Mouse (Mus musculus) intestine, embryonic 14.5 days (tissue): ENCODE measurements around the gene Gm45337. TPM values are rescaled to one million over a fixed set of nuclear protein-coding genes. Genes with fewer than 3 reads are reported as not detected.
A peak's percentile ranks its signal among the peaks of the same experiment; 100 is the strongest.
"Not testable (repeated sequence)": the region's sequence is repeated elsewhere in the genome, so short reads cannot be mapped to it uniquely, and the experiment has no call there.

Experiments used
- ATAC-seq: fragments of 200-750 bp; cut with Nextera tagmentation; replicated peaks from 2 replicates; pipeline ENCODE4 v1.8.0; 2017; ENCODE audit warnings: low read depth, moderate number of reproducible peaks, moderate TSS enrichment, moderate library complexity; ENCODE audit not compliant: low FRiP score, low TSS enrichment
- DNase-seq: peaks from one replicate; pipeline ENCODE4 v3.0.0-alpha.2; 2018; ENCODE audit warnings: low spot score
- H3K27ac ChIP-seq: fragments of 300-500 bp; sonication (generic); 2 replicates; pipeline ENCODE4 v1.5.1; 2014; ENCODE audit warnings: low read depth, mild to moderate bottlenecking, control low read depth
- H3K27me3 ChIP-seq: fragments of 300-500 bp; sonication (generic); replicated peaks from 2 replicates; pipeline ENCODE4 v1.6.1; 2014; ENCODE audit warnings: low read length, control low read depth; ENCODE audit not compliant: control insufficient read depth, insufficient read depth
- H3K36me3 ChIP-seq: fragments of 300-500 bp; sonication (generic); 2 replicates; pipeline ENCODE4 v1.6.1; 2014; ENCODE audit warnings: low read length, control low read depth; ENCODE audit not compliant: control insufficient read depth, insufficient read depth
- H3K4me1 ChIP-seq: fragments of 300-500 bp; sonication (generic); replicated peaks from 2 replicates; pipeline ENCODE4 v1.6.1; 2014; ENCODE audit warnings: low read length, control low read depth, mixed read lengths; ENCODE audit not compliant: control insufficient read depth, insufficient read depth
- H3K4me2 ChIP-seq: fragments of 300-500 bp; sonication (generic); 2 replicates; pipeline ENCODE4 v1.6.1; 2014; ENCODE audit warnings: low read length
- H3K4me3 ChIP-seq: fragments of 300-500 bp; sonication (generic); 2 replicates; pipeline ENCODE4 v1.5.1; 2014; ENCODE audit warnings: low read depth, low read length, control low read depth, mixed read lengths
- H3K9ac ChIP-seq: fragments of 300-500 bp; sonication (generic); 2 replicates; pipeline ENCODE4 v1.6.1; 2014; ENCODE audit warnings: mild to moderate bottlenecking, low read length
- H3K9me3 ChIP-seq: fragments of 300-500 bp; sonication (generic); 2 replicates; pipeline ENCODE4 v1.6.1; 2016; ENCODE audit warnings: low read length, control low read depth; ENCODE audit not compliant: control insufficient read depth
- WGBS: fragments of 180-500 bp; shearing (Covaris S2); extraction: QIAGEN DNeasy Blood & Tissue Kit; methylation state at CpG from one replicate; pipeline ENCODE4 v1.1.7; 2014; 5-methylcytosine and 5-hydroxymethylcytosine counted together
- polyA plus RNA-seq: library from polyadenylated mRNA; unstranded; fragments of >200 nt; fragmentation: Nextera tagmentation; extraction: Ambion mirVana; gene quantifications from 2 replicates; pipeline ENCODE4 v1.2.1, GENCODE M21; 2014

Gm45337 gene
- polyA plus RNA-seq, 1 experiment from 2014 or later: not detected

GRCm38 (mm10) chr7:142157013-142157412 is 12.6 kb upstream of the Gm45337 start, which contains the start of gene Gm29735:
Gm29735 (minus strand) TSS chr7:142157113.
- not testable (repeated sequence) for H3K4me2 ChIP-seq, H3K27ac ChIP-seq, H3K9ac ChIP-seq, H3K36me3 ChIP-seq, H3K9me3 ChIP-seq, H3K4me1 ChIP-seq, H3K27me3 ChIP-seq, ATAC-seq, DNase-seq, H3K4me3 ChIP-seq
- 31% methylated on average over 2 of the region's 2 CpGs for WGBS

GRCm38 (mm10) chr7:142155308-142155707 is 10.9 kb upstream of the Gm45337 start:
- no peak for DNase-seq
- Histone ChIP-seq H3K36me3 (no peaks in the 10 kb centered on the region), H3K27me3 (no peaks in the 10 kb centered on the region), H3K9ac (no peak overlapping the region), H3K9me3 (no peaks in the 10 kb centered on the region), H3K4me2 (no peak overlapping the region), H3K4me1 (no peaks in the 10 kb centered on the region), H3K27ac (no peak overlapping the region), H3K4me3 (no peak overlapping the region)
- 56% methylated on average over 1 of the region's 1 CpGs for WGBS
- no peak for ATAC-seq

- Histone ChIP-seq H3K27me3 (no peaks in the 10 kb centered on the region), H3K4me1 (no peaks in the 10 kb centered on the region), H3K4me2 (no peak overlapping the region), H3K36me3 (no peaks in the 10 kb centered on the region), H3K27ac (no peak overlapping the region), H3K4me3 (no peak overlapping the region), H3K9ac (no peak overlapping the region), H3K9me3 (no peaks in the 10 kb centered on the region)
- WGBS: 78% methylated on average over 4 of the region's 4 CpGs
- DNase-seq (no peak), ATAC-seq (no peak)
Observed at GRCm38 (mm10) chr7:142152191-142152590, 7.8 kb upstream of the Gm45337 start.

GRCm38 (mm10) chr7:142148633-142149032 is 4.2 kb upstream of the Gm45337 start:
- no peak overlapping the region for H3K4me3 ChIP-seq
- no peak overlapping the region for H3K4me2 ChIP-seq
- H3K36me3 ChIP-seq: no peaks in the 10 kb centered on the region
- no peaks in the 10 kb centered on the region for H3K4me1 ChIP-seq
- no peaks in the 10 kb centered on the region for H3K27me3 ChIP-seq
- no peak overlapping the region for H3K27ac ChIP-seq
- no peak for DNase-seq
- H3K9ac ChIP-seq: no peak overlapping the region
- H3K9me3 ChIP-seq: no peaks in the 10 kb centered on the region
- no peak for ATAC-seq

- H3K27me3 ChIP-seq: no peaks in the 10 kb centered on the region
- ATAC-seq: no peak
- no peaks in the 10 kb centered on the region for H3K36me3 ChIP-seq
Observed at GRCm38 (mm10) chr7:142146033-142146432, 1.6 kb upstream of the Gm45337 start.

GRCm38 (mm10) chr7:142145413-142145940 is 1.1 kb upstream of the Gm45337 start:
- WGBS: 41% methylated on average over 4 of the region's 4 CpGs
- no peaks in the 10 kb centered on the region for H3K36me3 ChIP-seq
- no peak overlapping the region for H3K4me3 ChIP-seq
- ATAC-seq (no peak), DNase-seq (no peak)
- no peak overlapping the region for H3K9ac ChIP-seq
- no peaks in the 10 kb centered on the region for H3K9me3 ChIP-seq
- H3K4me2 ChIP-seq: no peak overlapping the region
- H3K4me1 ChIP-seq: no peaks in the 10 kb centered on the region
- H3K27me3 ChIP-seq: no peaks in the 10 kb centered on the region
- no peak overlapping the region for H3K27ac ChIP-seq

More at GRCm38 (mm10) chr7:142146033-142146432, 1.6 kb upstream of the Gm45337 start:
- no peak overlapping the region for H3K9ac ChIP-seq
- no peaks in the 10 kb centered on the region for H3K9me3 ChIP-seq
- no peak overlapping the region for H3K4me3 ChIP-seq
- DNase-seq: peak; percentile 52
- H3K4me1 ChIP-seq: no peaks in the 10 kb centered on the region
- no peak overlapping the region for H3K27ac ChIP-seq
- no peak overlapping the region for H3K4me2 ChIP-seq
- 3% methylated on average over 1 of the region's 1 CpGs for WGBS

GRCm38 (mm10) chr7:142143506-142144010 is 849 bp downstream of the Gm45337 start:
- not testable (repeated sequence) for H3K27me3 ChIP-seq, H3K27ac ChIP-seq, H3K9ac ChIP-seq, ATAC-seq, H3K36me3 ChIP-seq, H3K4me2 ChIP-seq, DNase-seq, H3K4me3 ChIP-seq, H3K9me3 ChIP-seq, H3K4me1 ChIP-seq
- 40% methylated on average over 1 of the region's 1 CpGs for WGBS

GRCm38 (mm10) chr7:142140696-142141095 is 3.7 kb downstream of the Gm45337 start:
- Histone ChIP-seq H3K9ac (no peak overlapping the region), H3K36me3 (no peaks in the 10 kb centered on the region), H3K4me3 (no peak overlapping the region), H3K27ac (no peak overlapping the region), H3K27me3 (no peaks in the 10 kb centered on the region), H3K4me1 (no peaks in the 10 kb centered on the region), H3K4me2 (no peak overlapping the region), H3K9me3 (no peaks in the 10 kb centered on the region)
- DNase-seq: no peak
- 17% methylated on average over 1 of the region's 1 CpGs for WGBS
- ATAC-seq: no peak

GRCm38 (mm10) chr7:142135934-142136333 is 8.5 kb downstream of the Gm45337 start, which contains the start of gene Gm39115:
Gm39115 (minus strand) TSS chr7:142136034.
- not testable (repeated sequence) for H3K4me2 ChIP-seq, DNase-seq, H3K4me1 ChIP-seq, H3K36me3 ChIP-seq, H3K9ac ChIP-seq, ATAC-seq, H3K9me3 ChIP-seq, H3K27ac ChIP-seq, H3K4me3 ChIP-seq, H3K27me3 ChIP-seq
- 53% methylated on average over 2 of the region's 2 CpGs for WGBS
